Mouse (Mus musculus) cerebellum, adult (tissue): ENCODE data around the gene Olfr543.
A peak's percentile ranks its signal among the peaks of the same experiment; 100 is the strongest.

Experiments used
- ATAC-seq: cut with Nextera tagmentation; 2 replicates; pipeline ENCODE4 v1.9.2; 2017; ENCODE audit warnings: mild to moderate bottlenecking, moderate library complexity, mixed read lengths; ENCODE audit not compliant: insufficient number of reproducible peaks, low FRiP score, low TSS enrichment

The Olfr543 gene

DNA sequence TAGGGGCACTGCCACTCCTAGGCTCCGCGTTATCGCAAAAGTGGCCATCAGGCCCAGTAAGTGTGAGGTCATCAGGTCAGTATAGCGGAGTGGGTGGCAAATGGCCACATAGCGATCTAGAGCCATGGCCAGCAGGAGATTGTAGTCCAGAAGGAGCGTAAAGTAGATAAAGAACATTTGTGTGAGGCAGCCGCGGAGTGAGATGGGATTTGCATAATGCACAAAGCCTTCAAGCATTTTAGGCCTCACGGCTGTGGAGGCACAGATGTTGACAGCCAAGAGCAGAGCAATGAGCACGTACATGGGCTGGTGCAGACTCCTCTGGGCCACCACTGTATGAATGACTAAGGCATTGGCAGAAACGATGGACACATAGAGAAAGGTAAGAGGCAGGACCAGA is 4.1 kb downstream of the Olfr543 start:
- ATAC-seq = no peak

DNA sequence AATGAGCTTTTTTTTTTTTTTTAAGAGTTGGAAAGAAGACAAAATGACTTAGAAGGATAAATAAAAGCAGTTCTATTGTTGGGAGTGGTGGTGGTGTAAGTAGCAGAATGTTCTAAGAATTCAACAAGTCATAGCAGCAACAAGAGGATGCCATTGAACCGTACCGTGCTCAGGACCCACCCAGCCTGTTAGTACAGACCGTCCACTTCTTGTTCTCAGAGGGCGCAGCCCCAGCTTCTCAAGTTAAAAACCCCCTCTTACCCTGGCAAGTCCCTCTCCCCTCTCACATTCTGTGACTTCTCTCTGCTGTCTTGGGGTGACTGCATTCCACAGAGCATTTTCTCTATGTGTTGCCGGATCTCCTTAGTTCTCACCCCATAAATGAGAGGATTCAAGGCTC is 4.9 kb downstream of the Olfr543 start:
- no peak for ATAC-seq

DNA sequence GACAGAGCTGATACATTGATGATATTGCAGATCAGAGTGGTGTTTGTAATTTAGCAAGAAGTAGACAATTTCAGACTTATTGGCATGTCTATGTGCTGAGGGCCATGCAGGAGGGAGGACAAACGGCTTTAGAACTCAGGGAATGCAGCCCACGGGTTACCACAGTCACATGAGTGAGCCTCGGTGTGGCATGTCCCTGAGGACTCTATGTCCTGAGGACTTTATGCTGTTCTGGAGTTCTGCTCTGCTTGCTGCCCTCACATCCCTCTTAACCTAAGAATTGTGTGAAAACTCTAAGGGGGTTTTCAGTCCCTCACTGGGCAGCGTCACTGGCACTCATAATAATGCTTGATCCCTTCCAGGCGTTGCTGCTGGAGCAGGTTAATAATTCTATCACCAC is 8.8 kb downstream of the Olfr543 start:
- no peak for ATAC-seq

DNA sequence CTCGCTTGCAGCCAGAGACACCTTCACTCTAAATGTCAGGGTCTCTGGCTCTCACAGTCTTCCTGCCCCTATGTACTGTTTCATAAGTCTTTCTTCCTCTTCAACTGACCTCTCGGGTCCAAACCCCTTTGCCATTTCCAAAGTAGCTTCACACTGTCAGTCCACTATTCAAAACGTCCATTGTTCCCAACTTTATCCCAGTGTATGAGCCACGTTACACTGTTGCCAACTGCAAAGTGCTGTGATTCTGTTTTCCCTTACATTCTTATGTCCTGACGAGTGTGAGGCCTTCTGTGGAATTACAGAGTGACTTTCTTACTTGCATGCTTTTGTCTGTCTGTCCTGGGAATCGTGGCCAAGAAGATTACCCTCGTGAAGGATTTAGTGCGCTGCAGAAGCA is 13.9 kb downstream of the Olfr543 start:
- no peak for ATAC-seq

DNA sequence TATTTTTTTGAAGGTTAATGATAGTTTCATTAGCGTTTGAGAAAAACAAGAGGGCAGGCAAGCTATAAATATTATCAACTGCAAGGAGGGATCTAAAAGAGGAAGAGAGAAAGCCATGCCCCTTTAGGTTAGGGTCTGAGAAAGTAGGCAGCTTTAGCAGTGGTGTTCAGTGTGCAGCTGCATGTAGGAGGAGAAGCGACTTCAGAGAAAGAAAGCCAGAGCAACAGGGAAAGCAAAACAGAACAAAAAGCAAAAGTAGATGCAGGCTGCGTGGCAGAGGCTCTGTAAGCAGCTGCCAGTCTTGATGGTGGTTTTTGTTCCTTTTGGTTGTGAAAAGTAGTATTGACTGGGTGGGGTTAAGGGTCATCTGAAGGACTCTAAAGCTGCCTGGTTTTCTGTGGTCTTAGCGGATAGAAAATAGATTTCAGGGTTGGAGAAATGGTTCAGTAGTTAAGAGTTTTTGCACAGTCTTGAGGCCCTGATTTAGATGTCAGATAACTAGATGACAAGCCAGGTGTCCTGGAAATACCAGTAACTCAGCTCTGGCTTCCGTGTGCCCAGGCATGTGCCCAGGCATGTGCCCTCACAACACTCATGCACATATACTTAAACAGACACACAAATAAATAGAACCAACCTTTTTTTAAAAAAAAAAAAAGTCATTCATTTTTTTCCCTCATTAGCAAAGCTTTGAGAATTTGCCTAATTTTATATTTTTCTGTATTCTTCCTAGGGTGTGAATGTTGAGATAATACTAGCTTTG is 22.7 kb downstream of the Olfr543 start:
- ATAC-seq = no peak

DNA sequence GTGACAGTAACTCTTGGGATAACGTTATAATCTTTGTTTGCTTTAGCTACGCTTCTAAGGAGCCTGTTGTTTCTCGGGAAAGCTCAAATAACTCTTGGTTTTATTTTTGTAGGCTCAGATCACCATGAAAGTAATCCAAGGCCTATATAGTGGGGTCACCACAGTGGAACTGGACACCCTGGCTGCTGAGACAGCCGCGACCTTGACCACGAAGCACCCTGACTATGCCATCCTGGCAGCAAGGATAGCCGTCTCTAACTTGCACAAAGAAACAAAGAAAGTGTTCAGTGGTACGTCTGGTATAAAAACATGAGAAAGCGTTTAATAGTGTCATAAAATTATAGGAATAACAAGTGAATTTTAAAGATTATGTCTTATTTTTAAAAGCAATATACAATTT is 35.0 kb downstream of the Olfr543 start:
- ATAC-seq = no peak

DNA sequence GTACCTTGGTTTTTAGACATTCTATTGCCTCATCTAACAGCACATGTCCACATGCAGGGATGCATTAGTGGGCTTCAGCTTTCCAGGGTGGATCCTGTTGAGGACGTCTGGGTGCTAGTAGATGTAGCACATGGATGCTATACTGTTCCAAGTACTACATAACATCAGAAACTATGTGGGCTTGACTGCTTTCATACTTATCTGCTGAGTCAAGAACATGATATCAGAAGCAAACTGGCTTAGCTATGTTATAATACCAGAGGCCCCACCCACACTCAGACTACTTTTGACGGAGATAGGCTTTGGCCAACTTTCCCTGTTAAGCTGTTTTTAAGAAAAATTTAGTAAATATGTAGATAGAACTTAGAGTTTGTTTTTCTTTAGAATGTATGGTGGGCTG is 37.2 kb downstream of the Olfr543 start:
- ATAC-seq = no peak

DNA sequence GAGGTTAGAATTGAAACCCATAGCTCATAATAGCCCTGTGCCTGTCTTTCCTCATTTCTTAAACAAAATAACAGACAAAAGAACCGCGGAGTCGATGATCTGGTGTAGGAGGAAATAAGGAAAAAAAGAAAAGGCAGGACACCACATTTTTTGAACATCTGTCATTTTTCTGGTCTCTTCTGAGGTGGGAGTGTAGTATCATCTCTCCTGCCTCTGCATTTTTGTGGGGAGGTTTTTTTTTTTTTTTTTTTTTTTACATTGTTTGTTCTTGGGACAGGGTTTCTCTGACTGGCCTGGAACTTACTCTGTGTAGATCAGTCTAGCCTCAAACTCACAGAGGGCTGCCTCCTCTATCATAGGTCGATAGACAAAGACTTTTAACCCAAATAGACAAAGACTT is 39.0 kb downstream of the Olfr543 start:
- no peak for ATAC-seq

DNA sequence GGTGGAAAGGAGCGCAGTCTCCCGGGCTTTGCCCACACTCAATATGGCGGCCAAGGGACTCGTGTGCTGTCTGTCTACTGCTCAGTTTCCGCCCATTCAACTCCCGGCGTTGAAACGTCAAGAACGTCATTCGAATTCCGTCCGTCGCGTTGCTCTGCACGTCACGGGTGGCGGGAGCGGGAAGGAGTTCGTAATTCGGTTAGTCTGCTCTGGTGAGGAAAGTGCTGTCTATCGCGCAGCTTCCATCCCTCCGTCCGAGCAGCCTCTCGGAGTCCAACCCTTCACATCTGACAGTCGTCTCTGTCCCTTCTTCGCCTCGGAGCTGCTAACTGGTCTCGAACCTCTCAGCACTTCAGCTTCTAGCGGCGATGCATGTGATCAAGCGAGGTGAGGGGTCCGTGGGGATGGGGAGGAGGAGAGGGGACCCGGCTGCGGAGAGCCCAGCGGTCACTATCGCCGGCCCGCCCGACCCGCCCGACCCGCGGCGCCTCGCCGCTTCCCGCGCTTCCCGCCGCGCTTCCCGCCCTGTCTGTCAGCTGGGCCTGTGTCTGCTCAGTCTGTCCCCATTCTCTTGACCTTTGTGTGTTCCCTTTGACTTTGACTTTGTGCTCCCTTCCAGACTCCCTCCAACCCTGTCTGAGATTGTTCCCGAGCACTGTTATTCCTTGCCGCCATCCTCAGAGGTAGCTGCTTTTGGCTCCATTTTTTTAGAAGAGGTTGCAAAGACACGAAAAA is 39.7 kb downstream of the Olfr543 start, which contains the start of gene Rrm1:
Rrm1 (plus strand) TSS at position 39 of the 735 bp plus-strand sequence.
- peak; percentile 99 for ATAC-seq

DNA sequence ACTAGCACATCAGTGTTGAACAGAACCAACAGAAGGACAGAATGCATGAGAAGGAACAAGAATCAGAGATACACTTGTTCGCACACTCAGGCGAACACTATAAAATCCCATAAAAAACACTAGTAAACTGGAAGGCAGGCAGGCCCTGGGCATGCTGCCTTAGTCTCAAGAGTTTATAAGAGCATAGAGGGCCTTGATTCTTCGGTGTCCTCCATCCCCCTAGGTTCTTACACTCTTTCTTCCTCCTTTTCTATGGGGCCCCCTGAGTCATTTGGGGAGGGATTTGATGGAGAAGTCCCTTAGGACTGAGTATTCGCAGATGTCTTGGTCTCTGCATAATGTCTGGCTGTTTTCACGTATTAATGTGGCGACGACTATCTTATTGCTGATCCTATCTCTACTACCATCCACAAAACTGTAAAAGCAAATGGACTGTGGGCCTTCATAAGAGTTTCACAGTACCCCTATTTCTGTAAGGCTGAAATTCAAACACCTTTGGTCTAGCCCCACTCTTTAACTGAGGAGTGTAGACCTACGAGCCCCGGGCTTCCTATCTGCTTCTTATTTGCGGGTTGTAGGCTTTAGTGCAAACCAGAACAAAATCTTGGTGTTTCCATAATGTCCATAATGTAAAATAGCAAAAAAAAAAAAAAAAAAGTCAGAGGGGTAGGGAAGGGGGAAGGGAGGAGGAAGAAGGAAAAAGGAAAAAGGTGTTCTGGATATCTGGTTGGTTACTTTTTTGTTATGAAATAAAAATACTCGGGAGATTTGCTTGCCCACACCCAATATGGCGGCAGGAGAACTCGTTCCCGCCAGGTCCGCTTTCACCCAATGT is 40.4 kb downstream of the Olfr543 start:
- ATAC-seq = no peak

DNA sequence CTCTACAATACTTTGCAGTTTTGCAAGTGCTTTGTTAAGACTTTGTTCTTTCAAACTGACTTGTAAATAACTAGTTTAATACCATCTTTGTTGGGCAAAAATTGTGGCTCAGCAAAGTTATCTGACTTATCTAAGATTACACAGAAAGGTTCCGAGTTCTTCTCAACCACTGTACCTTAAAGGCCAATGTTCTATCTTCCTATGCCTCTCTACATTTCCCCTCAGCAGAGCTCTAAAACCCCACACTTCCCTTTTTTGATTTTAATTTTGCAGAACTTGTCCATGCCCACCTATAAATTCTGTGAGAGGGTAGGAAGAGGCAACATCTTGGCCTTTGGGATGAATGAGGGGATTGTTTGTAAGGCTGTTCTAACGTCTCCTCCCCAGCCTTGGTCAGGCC is 47.1 kb downstream of the Olfr543 start:
- no peak for ATAC-seq
